Mouse (Mus musculus) ZHBTc4 (cell line): ENCODE measurements around the gene Hsd17b14.

Experiments
- DNase-seq: peaks from one replicate; pipeline ENCODE4 v3.0.0-alpha.2; 2011; ENCODE audit warnings: low read depth, low spot score

Hsd17b14 gene

DNA sequence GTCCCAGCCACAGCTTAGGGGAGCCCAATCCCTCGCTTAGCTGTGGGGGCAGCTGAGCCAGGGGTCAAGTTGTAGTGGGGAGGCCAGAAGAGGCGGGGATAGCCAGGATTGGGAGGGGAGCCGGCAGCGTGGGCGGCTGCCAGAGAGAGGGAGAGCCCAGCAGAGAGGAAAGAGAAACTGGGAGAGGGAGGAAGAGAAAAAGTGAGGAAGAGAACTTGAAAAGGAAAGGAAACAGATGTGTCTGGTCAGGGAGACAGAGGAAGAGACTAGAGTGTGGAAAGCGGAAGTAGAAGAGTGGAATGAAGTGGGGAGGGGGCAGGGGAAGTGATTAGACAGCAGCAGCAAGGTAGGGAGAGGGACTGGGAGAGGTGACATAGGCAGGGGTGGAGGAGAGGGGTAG, 25.2 kb upstream of the Hsd17b14 start:
- no peak for DNase-seq

DNA sequence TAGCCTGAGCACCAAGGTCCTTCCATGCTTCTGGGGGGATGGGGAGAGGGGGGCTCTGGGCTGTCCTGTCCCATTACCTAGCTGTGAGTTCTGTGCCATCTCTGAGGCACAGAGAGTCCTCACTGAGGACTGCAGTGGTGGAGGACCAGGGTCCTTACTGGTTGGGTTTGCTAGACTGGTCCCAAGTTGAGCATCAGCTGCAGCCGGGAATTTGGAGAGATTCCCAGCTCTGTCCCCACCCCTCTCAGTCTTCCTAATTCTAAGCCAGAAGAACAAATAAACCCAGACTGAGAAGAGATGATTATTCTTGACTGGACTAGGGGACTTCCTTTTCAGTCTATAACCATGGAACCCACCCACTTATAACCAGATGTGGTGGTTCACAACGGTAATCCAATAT, 24.1 kb upstream of the Hsd17b14 start:
- DNase-seq, result no peak

- DNase-seq, result no peak
Observed at GRCm38 (mm10) chr7:45535676-45536075, 19.0 kb upstream of the Hsd17b14 start.

DNA sequence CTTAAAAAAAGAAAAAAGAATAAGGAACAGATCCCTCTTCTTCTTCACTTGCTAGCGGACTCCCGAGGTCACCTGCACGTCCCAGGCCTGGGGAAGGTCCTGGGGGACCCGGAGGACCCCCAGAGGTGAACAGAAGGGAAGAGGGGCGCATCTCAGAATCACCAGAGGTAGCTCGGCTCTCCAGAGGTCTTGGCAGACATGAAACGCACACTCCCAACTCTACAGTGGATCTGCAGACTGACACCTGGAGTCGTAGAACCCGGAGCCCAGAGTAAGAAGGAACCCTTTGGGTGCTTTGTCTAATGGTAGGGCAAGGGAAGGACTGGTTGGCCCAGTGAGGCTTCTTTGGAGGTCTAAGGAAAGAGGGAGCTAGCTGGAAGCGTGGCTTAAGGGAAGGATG, 17.1 kb upstream of the Hsd17b14 start:
- DNase-seq, result no peak

DNA sequence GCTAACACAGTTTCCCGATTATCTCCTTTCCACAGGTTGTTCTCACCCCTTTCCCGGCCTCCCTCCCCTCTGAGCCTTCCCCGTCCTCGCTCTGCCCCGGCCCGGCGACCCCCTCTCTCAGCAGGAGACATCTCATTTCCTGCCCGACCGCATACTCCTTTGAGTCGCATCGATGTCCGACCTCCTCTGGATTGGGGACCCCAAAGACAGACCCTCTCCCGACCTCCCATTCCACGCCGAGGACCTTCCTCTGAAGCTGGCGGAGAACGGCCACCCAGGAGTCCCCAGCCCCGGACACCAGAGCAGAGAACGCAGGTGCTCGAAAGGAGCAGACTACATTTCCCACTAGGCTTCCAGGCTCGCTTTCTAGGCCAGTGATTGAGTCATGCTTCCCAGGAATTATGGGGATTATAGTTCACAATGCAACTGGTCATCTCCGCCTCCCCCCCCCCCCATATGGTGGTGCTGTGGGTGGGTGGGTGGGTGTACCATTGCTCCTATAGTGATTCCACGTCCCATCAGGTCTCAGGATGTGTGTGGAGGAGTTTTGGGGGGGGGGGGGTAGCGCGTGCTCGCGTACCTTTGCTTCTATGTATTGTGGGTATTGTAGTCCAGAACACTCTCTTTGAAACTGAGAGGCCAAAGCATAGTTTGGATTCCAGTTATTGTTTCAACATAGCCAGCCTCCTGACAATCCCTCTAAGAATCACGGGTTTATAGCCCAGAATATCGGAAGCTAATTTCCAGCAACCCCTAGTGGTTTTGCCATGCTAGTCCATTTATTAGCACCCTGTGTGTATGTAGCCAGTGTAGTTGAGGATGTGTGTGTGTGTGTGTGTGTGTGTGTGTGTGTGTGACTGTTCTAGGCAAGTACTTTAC, 16.3 kb upstream of the Hsd17b14 start:
- peak; percentile 76 for DNase-seq

- no peak for DNase-seq
Observed at GRCm38 (mm10) chr7:45539095-45539494, 15.6 kb upstream of the Hsd17b14 start.

DNA sequence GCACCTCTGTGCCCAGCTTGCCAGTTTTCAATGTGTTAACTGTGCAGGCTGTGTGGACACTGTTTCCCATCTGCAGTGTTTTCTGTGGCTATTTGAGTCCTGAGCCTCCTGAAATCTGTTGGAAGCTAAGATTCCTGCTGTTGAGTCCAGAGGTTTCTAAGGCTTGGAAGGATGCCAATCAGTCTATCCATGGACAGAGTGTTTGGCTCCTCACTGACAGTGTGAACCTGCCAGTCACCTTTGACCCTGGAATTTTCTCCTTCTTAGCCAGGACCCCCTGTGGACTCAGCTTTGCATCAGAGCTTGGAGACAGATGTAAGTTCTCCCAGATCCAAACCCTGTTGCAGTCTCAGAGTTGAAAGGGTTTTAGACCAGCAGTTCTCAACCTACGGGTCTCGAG, 14.5 kb upstream of the Hsd17b14 start:
- DNase-seq, result no peak

DNA sequence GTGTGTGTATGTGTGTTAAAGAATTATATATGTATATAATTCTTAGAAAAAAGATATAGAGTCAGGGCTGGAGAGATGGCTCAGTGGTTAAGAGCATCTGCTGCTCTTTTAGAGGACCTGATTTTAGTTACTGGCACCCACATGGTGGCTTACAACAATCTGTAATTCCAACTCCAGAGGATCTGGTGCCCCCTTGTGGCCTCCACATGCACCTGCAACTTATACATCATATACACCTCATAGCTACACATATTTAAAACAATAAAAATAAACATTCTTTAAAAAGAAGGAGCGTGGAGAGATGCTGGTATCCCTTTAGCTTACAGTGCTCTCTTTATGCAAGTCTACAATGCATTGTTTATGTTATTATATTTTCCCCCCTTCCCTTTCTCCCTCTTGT, 10.2 kb upstream of the Hsd17b14 start:
- peak; percentile 64 for DNase-seq

DNA sequence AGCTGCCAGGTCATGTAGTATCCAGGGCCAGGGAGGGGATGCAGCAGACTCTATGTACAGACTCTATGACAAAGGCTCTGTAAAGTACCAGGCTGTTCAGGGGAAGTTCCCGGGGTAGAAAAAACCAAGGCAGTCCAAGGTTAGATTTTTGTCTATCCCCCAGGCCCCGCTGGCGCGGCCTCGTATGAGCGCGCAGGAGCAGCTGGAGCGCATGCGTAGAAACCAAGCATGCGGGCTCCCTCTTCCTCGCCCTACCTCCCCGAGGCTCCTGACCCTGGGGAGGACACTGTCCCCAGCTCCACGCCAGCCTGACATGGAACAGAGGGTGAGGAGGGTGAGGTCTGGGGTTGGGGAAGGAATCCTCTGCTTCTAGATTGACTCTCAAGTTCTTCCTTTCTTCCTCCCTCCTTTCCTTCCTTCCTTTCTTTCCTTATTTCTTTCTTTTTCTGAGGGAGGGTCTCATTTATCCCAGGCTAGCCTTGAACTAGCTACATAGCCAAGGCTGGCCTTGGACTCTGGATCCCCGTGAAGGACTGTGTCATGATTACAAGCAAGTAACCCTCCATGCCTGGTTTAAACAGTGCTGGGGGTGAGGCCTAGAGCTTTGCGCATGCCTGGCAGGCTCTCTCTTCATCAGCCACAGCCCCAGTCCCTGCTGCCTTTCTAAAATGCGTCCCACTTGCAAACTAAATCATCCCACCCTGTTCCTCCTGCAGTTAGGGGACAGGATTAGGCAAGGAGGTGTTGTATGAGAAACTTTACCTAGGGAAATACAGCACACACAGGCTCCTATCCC, 4.9 kb upstream of the Hsd17b14 start:
- peak; percentile 68 for DNase-seq

DNA sequence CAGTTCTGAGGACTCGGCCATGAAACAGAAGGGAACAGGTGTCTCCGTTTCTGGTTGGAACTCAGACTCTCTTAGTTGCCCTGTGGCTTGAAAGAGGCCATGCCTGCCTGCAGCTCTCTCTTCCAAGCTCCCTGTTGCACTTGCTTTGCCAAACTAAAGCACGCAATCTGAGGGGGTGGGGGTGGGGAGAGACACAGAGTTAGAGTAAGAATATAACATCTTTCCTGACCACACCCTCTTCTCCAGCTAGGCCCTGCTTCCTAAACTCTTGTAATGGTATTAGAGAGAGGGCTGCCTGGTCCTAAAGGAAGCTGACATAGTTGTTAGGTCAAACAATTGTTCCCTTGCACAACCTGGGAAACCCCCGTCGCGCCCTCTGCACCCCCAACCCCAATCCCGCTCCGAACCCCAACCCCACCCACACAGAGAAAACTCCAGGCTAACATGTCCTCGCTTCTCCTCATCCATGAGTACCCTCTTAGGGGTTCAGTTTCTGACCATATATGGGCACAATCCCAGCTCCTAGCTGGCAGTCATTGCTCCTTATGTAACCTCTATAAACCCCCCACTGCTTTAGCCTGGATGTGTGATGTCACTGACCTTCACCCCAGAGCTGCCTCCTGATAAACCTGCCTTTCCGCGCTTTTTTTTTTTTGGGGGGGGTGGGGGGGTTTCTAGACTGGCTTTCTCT, 3.7 kb upstream of the Hsd17b14 start:
- DNase-seq, result peak; percentile 71

- DNase-seq, result peak; percentile 97
Observed at GRCm38 (mm10) chr7:45551512-45551883, 3.2 kb upstream of the Hsd17b14 start.

DNA sequence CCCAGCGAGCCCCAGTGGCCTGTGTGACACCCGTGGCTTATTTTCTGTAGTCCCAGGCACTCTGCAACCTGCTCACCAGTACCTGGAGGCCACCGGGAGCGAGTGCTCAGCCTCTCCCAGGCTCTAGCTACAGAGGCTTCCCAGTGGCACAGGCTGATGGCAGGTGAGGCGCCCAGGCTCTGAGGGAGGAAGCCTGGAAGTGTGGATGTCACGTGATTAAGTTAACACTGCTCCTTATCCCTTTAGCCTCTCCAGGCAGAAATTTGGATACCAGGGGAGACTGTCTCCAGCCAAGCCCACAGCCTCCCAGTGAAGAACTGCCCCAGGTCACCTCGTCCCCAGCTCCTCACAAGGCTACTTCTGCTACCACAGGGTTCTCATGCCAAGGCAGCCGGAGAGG, 1.2 kb upstream of the Hsd17b14 start:
- peak; percentile 51 for DNase-seq

- no peak for DNase-seq
Observed at GRCm38 (mm10) chr7:45553990-45554389, 703 bp upstream of the Hsd17b14 start.

DNA sequence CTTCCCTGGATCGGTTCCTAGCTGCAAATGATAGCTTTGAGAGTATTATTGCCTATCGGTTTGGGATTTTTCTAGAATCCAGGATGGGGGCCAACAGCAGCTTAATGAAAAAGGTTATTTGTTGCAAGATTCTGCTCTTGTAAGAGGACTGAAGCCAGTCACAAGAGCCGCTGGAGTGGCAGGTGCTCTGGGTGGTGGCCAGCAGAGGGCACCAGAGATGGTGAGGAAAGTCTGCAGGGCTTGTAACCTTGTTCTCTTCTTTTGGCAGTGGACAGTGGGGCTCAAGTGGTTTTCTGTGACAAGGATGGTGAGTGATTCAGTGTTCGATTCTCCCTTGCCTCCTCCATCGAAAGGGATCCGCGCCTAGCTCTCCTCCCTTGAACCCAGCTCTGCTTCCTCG, 1.1 kb downstream of the Hsd17b14 start:
- peak; percentile 86 for DNase-seq

GRCm38 (mm10) chr7:45558907-45559306, 4.2 kb downstream of the Hsd17b14 start:
- DNase-seq, result peak; percentile 95

GRCm38 (mm10) chr7:45560241-45560640, 5.5 kb downstream of the Hsd17b14 start:
- peak; percentile 90 for DNase-seq

GRCm38 (mm10) chr7:45560843-45561623, 6.3 kb downstream of the Hsd17b14 start:
- peak; percentile 82 for DNase-seq

DNA sequence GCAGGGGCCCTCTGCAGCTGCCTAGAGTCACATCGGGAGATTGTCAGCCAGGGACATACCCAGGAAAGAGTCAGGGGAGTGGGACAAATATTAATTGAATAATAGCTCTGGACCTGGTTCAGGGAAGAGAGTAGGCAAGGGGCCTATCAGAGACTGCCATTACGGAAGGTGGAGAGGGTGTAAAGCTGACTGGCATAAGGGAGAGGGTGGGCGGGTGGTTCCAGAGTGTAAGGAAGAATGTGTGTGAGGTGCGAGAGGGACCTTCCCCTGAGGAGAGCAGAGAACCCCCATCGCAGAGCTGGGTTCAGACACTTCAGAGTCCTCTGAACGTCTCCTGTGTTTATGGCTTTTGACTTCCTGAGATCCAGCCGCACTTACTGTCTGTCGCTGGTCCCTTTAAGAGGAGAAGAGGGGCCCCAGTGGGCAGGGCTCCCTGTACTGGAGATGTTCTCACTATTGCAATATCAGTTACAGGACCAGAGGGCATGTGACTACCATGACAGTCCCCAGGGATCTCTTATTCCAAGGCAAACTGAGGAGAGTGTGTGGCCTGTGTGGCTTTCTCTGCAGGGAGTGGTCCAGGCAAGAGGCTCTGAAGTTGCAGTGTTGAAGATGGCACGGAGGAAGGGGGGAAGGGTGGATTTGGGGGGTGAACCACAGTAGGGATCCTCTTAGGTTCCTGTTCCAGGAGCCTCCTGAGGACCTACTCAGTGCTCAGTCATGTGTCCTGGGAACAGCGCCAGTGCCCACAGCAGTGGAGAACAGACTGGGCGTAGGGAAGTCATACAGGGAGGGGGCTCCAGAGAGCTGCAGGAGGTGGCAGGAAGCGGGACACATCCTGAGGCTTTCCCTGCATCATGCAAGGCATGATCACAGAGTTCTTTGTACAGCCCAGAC, 7.2 kb downstream of the Hsd17b14 start:
- no peak for DNase-seq

- DNase-seq, result peak; percentile 60
Observed at GRCm38 (mm10) chr7:45564811-45565210, 10.1 kb downstream of the Hsd17b14 start.

DNA sequence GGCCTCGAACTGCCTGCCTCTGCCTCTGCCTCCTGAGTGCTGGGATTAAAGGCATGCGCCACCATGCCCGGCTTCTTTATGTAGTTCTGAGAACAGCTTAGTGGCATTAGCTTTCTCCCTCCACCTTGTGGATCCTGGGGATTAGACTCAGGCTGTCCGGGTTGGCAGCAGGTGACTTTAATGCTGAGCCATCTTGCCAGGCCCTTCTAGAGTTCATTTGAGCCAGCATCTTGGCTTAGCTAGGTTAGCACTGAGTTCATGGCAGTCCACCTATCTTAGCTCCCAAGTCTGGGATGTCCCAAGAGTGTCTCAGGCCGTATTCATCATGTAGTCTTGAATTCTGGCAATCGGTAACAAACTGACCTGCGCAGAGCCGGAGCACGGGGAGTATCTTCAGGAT, 10.8 kb downstream of the Hsd17b14 start:
- no peak for DNase-seq
